Mouse (Mus musculus): ENCODE data around the gene Mettl3. TPM values are rescaled to one million over a fixed set of nuclear protein-coding genes. Genes with fewer than 3 reads are reported as not detected.
"Not testable (repeated sequence)": the region's sequence is repeated elsewhere in the genome, so short reads cannot be mapped to it uniquely, and the experiment has no call there.

Gene Mettl3
- polyA plus RNA-seq, 1 experiment from 2014 or later, result 58.8 TPM

DNA sequence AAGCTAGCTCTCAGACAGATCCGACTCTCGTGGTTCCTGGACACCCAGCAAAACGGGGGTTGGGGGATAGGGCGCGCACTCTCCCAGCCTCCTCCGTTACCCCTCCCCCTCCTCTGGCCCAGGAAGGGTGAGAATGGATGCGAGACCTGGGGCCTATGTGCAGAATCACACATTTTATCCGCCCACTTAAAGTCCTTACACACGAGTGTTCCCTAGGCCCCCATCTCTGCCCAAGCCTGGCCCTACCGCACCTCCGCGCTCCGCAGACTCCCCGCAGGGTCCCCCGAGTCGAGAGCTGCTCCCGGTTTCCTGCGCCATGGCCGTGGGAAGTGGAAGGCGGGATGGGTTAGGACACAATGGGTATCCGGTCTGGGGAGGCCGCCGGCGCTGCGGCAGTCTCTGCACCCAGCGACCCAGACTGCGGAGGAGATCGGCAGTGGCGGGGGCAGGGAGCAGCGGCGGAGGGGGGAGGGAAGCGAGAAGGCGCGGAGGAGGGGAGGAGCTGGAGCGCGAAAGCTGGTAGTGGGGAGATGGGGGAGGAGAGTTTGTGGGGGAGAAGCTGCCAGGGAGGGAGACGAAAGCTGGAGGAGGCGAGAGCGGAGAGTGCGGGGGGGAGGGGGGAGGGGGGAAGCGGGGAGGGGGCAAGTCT is 11.0 kb upstream of the Mettl3 start:
- no peaks in the 10 kb centered on the region for H3K9me3 ChIP-seq
- peak; percentile 88 for ATAC-seq (ENCODE audit: low FRiP score, low read depth)
- under 1% methylated on average over 29 of the region's 41 CpGs for WGBS
- H3K27me3 ChIP-seq, result no peaks in the 10 kb centered on the region
- peak overlapping the region; percentile 95 for H3K27ac ChIP-seq (replicated peaks)
- H3K9ac ChIP-seq (replicated peaks), result peak overlapping the region; percentile 96
- H3K4me2 ChIP-seq (replicated peaks), result peak overlapping the region; percentile 82
- H3K4me1 ChIP-seq, result peaks cover 54% of the 10 kb centered on the region
- peaks cover 51% of the 10 kb centered on the region for H3K36me3 ChIP-seq
- peak overlapping the region; percentile 79 for H3K4me3 ChIP-seq

DNA sequence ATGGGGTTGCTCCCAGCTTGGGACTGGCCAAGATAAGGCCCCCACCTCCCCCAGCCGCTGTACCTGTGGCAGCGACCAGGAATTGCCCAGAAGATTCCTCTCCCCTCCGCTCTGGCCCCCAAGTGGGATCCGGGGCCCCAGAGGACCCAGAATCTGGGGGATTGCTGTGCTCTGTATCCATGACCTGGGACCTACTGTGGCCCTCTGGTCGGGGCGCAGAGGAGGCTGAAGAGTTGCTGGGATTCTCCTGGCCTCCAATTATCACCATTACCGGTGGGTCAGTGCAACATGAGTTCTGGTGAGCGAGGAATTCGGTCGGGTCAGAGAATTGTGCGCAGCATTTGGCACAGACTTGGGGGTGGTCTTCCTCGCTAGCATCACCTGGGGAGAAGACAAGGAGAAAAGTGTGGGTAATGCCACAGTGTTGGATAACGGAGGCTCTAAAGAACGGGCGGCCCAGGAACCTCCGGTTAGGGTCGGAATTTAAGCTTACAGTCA is 10.4 kb upstream of the Mettl3 start:
- peaks cover 54% of the 10 kb centered on the region for H3K4me1 ChIP-seq
- H3K36me3 ChIP-seq, result peaks cover 56% of the 10 kb centered on the region
- H3K27me3 ChIP-seq, result no peaks in the 10 kb centered on the region
- WGBS, result 10% methylated on average over 17 of the region's 17 CpGs
- peak overlapping the region; percentile 95 for H3K27ac ChIP-seq (replicated peaks)
- peak overlapping the region; percentile 82 for H3K4me2 ChIP-seq (replicated peaks)
- peak; percentile 7 for ATAC-seq (ENCODE audit: low FRiP score, low read depth)
- H3K4me3 ChIP-seq, result peak overlapping the region; percentile 79
- peak overlapping the region; percentile 96 for H3K9ac ChIP-seq (replicated peaks)
- H3K9me3 ChIP-seq, result no peaks in the 10 kb centered on the region

DNA sequence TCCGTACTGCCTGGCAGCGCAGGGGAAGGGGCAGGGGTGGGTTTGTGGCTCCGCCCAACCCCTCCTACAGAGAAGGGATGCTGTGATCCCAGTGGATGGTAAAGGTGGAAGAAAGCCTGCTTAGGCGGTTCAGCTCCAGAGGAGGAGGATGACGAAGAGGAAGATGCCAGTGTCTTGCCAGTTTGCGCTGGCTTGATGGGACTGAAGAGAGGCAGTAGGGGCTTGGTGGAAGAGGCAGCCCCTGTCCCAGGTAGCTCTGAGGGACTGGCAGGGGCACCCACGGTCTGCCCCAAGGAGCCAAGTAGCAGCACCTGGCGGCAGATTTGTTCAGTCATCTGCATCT is 9.9 kb upstream of the Mettl3 start:
- H3K27me3 ChIP-seq, result no peaks in the 10 kb centered on the region
- peak overlapping the region; percentile 49; the same call in 1 of the 2 replicates for H3K27ac ChIP-seq (replicated peaks)
- peaks cover 54% of the 10 kb centered on the region for H3K4me1 ChIP-seq
- peaks cover 61% of the 10 kb centered on the region for H3K36me3 ChIP-seq
- peak overlapping the region; percentile 82 for H3K4me2 ChIP-seq (replicated peaks)
- H3K9ac ChIP-seq (replicated peaks), result peak overlapping the region; percentile 96
- H3K9me3 ChIP-seq, result no peaks in the 10 kb centered on the region
- 46% methylated on average over 8 of the region's 8 CpGs for WGBS
- H3K4me3 ChIP-seq, result peak overlapping the region; percentile 79
- ATAC-seq (ENCODE audit: low FRiP score, low read depth), result no peak

DNA sequence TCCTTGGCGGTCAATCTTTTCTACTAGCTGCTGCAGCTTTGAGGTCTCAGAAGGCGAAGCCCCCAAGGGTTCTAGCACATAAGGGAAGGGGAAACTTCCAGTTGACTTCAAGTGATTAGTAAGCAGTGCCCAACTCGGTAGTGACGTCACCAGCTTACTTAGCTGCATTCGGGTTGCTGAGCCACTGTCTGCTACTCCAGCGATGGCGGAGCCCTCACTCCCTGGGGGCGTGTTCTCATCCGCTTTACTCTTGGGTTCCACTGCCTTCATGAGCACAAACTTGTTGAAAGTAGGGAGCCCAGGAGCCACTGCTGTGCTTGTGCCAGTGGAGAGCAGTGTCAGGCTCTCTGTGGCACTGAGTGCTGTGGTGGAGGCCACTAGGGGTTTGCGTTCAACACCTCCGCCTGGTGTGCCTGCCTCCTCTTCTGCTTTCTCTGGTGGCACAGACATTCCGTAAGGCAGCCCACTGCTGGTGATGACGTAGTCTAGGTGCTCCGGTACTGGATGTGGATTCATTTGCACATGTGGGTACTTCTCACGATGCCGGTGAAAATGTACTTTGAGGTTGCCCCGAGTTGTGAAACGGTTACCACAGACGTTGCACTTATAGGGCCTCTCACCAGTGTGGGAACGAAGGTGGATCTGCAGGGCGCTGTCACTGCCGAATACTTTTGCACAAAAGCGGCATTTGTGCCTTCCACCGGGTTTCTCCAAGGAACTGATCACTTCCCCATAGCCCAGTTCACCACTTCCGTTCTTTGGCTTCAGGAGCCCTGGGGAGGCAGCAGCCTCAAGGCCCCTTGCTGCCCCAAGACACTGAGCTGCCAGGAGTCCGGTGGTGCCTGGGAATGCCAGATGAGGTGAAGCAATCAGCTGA is 9.2 kb upstream of the Mettl3 start:
- H3K4me3 ChIP-seq, result peak overlapping the region; percentile 79
- WGBS, result 83% methylated on average over 26 of the region's 26 CpGs
- H3K4me1 ChIP-seq, result peaks cover 50% of the 10 kb centered on the region
- peak overlapping the region; percentile 82 for H3K4me2 ChIP-seq (replicated peaks)
- H3K36me3 ChIP-seq, result peaks cover 60% of the 10 kb centered on the region
- H3K9ac ChIP-seq (replicated peaks), result peak overlapping the region; percentile 96
- H3K27me3 ChIP-seq, result no peaks in the 10 kb centered on the region
- H3K27ac ChIP-seq (replicated peaks), result peak overlapping the region; percentile 49; the same call in 1 of the 2 replicates
- no peaks in the 10 kb centered on the region for H3K9me3 ChIP-seq
- ATAC-seq (ENCODE audit: low FRiP score, low read depth), result no peak

DNA sequence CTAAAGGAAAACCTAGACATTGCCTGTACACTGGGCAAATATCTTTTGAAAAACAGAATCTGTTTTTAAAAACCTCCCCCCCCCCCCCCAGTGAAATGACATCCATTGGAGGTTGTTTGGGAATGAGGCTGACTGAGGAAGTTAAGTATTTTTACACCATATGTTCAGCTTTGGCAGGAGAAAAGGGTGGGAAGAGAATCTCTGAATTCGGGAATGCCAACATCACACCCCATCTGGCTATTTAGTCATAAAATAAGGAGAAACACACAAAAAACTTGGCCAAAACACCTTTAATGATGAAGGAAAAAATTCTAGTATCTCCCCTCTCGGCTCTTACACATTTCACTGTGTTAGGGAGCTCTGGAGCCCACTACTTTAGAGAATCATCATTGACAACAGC is 6.0 kb upstream of the Mettl3 start:
- no peaks in the 10 kb centered on the region for H3K9me3 ChIP-seq
- H3K4me1 ChIP-seq, result peaks cover 41% of the 10 kb centered on the region
- 91% methylated on average over 2 of the region's 2 CpGs for WGBS
- H3K4me3 ChIP-seq, result no peak overlapping the region
- no peaks in the 10 kb centered on the region for H3K27me3 ChIP-seq
- no peak overlapping the region for H3K27ac ChIP-seq (replicated peaks)
- no peak overlapping the region for H3K9ac ChIP-seq (replicated peaks)
- no peak for ATAC-seq (ENCODE audit: low FRiP score, low read depth)
- no peak overlapping the region for H3K4me2 ChIP-seq (replicated peaks)
- peaks cover 67% of the 10 kb centered on the region for H3K36me3 ChIP-seq

DNA sequence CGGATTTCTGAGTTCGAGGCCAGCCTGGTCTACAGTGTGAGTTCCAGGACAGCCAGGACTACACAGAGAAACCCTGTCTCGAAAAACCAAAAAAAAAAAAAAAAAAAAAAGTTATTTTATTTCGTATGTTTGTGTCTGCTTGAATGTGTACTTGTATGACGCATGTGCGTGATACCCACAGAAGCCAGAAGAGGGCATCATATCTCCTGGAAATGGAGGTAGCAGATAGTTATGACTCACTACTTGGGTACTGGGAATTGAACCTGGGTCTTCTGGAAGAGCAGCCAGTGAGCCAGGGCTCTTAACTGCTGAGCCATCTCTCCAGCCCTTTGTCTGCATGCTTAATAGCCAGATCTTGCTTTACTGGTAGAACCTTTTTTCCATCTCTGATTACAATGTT is 5.4 kb upstream of the Mettl3 start:
- peaks cover 38% of the 10 kb centered on the region for H3K4me1 ChIP-seq
- H3K9me3 ChIP-seq; H3K4me2 ChIP-seq (replicated peaks); H3K4me3 ChIP-seq; ATAC-seq (ENCODE audit: low FRiP score, low read depth); H3K9ac ChIP-seq (replicated peaks); H3K27ac ChIP-seq (replicated peaks); H3K27me3 ChIP-seq: not testable (repeated sequence)
- H3K36me3 ChIP-seq, result peaks cover 66% of the 10 kb centered on the region
- 96% methylated on average over 6 of the region's 6 CpGs for WGBS

DNA sequence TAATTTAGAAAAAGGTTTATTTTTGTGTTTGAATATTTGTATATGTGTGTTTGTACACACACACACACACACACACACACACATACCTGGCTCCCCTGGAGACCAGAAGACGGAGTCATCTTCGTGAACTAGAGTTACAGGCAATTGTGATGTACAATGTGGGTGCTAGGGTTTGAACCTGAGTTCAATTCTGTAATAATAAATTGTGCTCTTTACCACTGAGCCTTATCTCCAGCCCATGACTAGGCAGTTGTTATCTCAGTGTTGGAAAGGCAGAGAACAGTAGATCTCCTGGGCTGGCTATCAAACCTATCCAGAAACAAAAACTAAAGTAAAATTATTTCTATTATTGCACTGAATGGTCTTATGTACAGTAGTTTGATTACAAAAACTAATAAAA is 1.2 kb upstream of the Mettl3 start:
- H3K27me3 ChIP-seq, result no peaks in the 10 kb centered on the region
- H3K9ac ChIP-seq (replicated peaks), result no peak overlapping the region
- H3K9me3 ChIP-seq, result no peaks in the 10 kb centered on the region
- no peak overlapping the region for H3K4me2 ChIP-seq (replicated peaks)
- ATAC-seq (ENCODE audit: low FRiP score, low read depth), result no peak
- 97% methylated on average over 2 of the region's 2 CpGs for WGBS
- H3K4me3 ChIP-seq, result no peak overlapping the region
- H3K4me1 ChIP-seq, result peaks cover 8% of the 10 kb centered on the region
- H3K27ac ChIP-seq (replicated peaks), result no peak overlapping the region
- H3K36me3 ChIP-seq, result peaks cover 23% of the 10 kb centered on the region

DNA sequence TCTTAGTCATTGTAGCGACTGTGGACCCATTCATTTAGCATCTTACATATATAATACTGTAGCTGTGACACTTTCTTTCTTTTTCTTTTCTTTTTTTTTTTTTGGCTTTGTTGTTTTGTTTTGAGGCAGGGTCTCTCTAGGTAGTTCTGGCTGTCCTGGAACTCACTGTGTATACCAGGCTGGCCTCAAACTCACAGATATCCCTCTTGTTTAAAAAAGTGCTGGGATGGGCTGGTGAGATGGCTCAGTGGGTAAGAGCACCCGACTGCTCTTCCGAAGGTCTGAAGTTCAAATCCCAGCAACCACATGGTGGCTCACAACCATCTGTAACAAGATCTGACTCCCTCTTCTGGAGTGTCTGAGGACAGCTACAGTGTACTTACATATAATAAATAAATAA is 1.4 kb downstream of the Mettl3 start:
- not testable (repeated sequence) for ATAC-seq (ENCODE audit: low FRiP score, low read depth); H3K4me1 ChIP-seq; H3K9ac ChIP-seq (replicated peaks); H3K4me3 ChIP-seq; H3K27ac ChIP-seq (replicated peaks); H3K27me3 ChIP-seq; H3K9me3 ChIP-seq
- 86% methylated on average over 3 of the region's 3 CpGs for WGBS
- H3K4me2 ChIP-seq (replicated peaks), result peak overlapping the region; percentile 67; the same call in 1 of the 2 replicates
- peaks cover 18% of the 10 kb centered on the region for H3K36me3 ChIP-seq

DNA sequence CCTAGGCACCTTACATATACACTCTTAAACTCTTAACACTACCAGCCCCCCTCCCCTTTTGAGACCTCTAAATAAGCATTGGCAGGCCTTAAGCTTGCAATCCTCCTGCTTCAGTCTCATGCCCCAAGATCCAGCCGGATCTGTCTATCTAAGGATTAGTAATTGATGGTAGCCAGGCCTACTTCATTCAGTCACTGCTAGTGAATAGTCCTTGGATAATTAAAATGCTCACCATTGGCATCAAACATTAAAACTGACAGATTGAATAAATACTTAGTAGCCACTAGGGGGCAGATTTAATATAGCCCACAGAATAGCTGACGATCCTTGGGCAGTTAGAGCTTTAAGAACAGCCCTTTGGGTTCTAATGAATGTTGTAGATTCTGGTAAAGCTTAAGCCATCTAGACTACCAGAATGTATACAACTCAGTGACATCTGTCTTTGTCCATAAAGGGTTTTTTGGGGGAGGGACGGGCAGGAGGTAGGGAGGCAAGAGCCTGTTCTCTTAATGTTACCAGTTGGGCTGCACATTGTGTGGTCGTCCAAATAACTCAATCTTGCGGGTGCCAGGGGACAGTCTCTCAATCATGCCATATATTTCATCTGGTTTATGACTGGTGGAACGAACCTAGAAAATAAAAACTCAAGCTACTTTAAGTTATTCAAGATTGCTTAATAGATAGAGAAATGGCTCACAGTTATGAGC is 9.2 kb downstream of the Mettl3 start:
- H3K36me3 ChIP-seq, result peaks cover 81% of the 10 kb centered on the region
- peak; percentile 66 for ATAC-seq (ENCODE audit: low FRiP score, low read depth)
- no peaks in the 10 kb centered on the region for H3K4me1 ChIP-seq
- H3K9ac ChIP-seq (replicated peaks), result no peak overlapping the region
- WGBS, result 68% methylated on average over 6 of the region's 6 CpGs
- H3K27me3 ChIP-seq, result no peaks in the 10 kb centered on the region
- no peak overlapping the region for H3K4me2 ChIP-seq (replicated peaks)
- no peak overlapping the region for H3K4me3 ChIP-seq
- H3K9me3 ChIP-seq, result no peaks in the 10 kb centered on the region
- H3K27ac ChIP-seq (replicated peaks), result no peak overlapping the region

DNA sequence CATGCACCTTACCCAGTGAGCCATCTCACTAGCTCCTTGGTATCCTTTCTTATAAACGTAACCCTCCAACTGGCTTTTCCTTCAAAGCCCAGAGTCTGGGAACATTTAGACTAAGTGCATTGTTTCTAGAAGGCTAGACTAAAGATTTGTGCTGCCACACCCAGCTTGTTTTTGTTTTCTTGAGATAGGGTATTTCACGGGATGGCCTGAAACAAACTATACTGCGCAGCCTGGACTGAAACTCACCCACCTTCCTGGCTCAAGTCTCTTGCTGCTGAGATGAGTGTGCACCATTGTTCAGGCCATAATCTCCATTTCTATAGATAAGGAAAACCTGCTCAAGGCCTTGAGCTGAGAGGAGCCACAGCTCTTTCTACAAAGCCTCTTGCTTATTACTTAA is 20.7 kb downstream of the Mettl3 start:
- Histone ChIP-seq H3K9ac (replicated peaks) (no peak overlapping the region), H3K4me1 (peaks cover 8% of the 10 kb centered on the region), H3K4me3 (no peak overlapping the region), H3K27ac (replicated peaks) (no peak overlapping the region; the same call in 1 of the 2 replicates), H3K27me3 (no peaks in the 10 kb centered on the region), H3K4me2 (replicated peaks) (no peak overlapping the region), H3K36me3 (peaks cover 32% of the 10 kb centered on the region), H3K9me3 (no peaks in the 10 kb centered on the region)
- no peak for ATAC-seq (ENCODE audit: low FRiP score, low read depth)
- 93% methylated on average over 3 of the region's 3 CpGs for WGBS

DNA sequence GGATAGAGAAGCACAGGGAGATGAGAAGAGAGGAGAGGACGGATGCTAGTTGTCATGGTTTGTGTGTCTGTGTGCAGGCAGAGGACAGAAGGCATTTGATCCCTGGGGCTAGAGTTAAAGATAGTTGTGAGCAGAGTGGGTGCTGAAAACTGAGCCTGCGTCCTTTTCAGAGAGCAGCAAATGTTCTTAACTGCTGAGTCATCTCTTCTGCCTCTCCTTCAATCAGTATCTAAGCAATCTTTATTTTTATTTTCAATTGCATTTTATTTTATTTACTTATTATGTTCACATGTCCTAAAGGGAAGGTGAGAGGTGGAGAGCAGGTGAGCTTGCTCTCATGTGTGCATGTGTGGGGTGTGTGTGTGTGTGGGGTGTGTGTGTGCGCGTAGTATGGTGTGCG is 21.3 kb downstream of the Mettl3 start:
- no peak for ATAC-seq (ENCODE audit: low FRiP score, low read depth)
- WGBS, result 97% methylated on average over 5 of the region's 5 CpGs
- H3K4me3 ChIP-seq, result no peak overlapping the region

DNA sequence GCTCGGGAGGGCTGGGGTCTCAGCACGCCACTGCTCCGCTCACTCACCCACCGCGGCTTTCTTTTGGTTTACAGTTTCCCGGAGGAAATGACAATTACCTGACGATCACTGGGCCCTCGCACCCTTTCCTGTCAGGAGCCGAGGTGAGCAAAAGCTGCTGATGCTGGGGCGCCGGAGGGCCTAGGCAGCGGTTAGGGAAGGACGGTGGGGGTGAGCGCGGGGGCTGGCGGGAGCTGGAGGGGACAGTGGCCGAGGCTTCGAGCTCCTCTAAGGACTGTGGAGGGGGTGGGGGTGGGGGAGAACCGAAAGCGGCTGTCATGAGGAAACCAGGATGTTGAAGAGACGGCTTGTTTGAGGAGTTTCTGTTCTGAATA is 25.2 kb downstream of the Mettl3 start:
- peaks cover 14% of the 10 kb centered on the region for H3K4me1 ChIP-seq
- peak overlapping the region; percentile 90 for H3K4me3 ChIP-seq
- 0% methylated on average over 21 of the region's 21 CpGs for WGBS
- peaks cover 11% of the 10 kb centered on the region; the same call in 1 of the 2 replicates for H3K36me3 ChIP-seq
- peak; percentile 20 for ATAC-seq (ENCODE audit: low FRiP score, low read depth)
- peak overlapping the region; percentile 80 for H3K27ac ChIP-seq (replicated peaks)
- no peaks in the 10 kb centered on the region for H3K9me3 ChIP-seq
- peak overlapping the region; percentile 71 for H3K4me2 ChIP-seq (replicated peaks)
- no peaks in the 10 kb centered on the region for H3K27me3 ChIP-seq
- H3K9ac ChIP-seq (replicated peaks), result peak overlapping the region; percentile 89

More for the DNA sequence above, 21.3 kb downstream of the Mettl3 start:
- no peak overlapping the region for H3K27ac ChIP-seq (replicated peaks)
- H3K9me3 ChIP-seq, result no peaks in the 10 kb centered on the region
- peaks cover 8% of the 10 kb centered on the region for H3K4me1 ChIP-seq
- H3K27me3 ChIP-seq, result no peaks in the 10 kb centered on the region
- H3K36me3 ChIP-seq, result peaks cover 28% of the 10 kb centered on the region
- no peak overlapping the region for H3K4me2 ChIP-seq (replicated peaks)
- H3K9ac ChIP-seq (replicated peaks), result no peak overlapping the region; the same call in 1 of the 2 replicates
